Mouse (Mus musculus) activated CD4-positive, CD25-positive, alpha-beta regulatory T cell, adult 9 weeks (primary cell): ENCODE results near the gene Cntn6. TPM values are rescaled to one million over a fixed set of nuclear protein-coding genes. Genes with fewer than 3 reads are reported as not detected.

Source experiments
- polyA plus RNA-seq: library from polyadenylated mRNA; unstranded; fragments of 100-300 nt; shearing (Covaris generic); gene quantifications from one replicate; pipeline ENCODE4 v1.2.1, GENCODE M21; 2017

Cntn6 gene
- polyA plus RNA-seq, result not detected

GRCm38 (mm10) chr6:104492490-104493431 is at the start of gene Cntn6:
Cntn6 (plus strand) TSS chr6:104492790.

